Comparison of ENCODE assay signal across 9 mouse cellular contexts in the genomic region with DNA sequence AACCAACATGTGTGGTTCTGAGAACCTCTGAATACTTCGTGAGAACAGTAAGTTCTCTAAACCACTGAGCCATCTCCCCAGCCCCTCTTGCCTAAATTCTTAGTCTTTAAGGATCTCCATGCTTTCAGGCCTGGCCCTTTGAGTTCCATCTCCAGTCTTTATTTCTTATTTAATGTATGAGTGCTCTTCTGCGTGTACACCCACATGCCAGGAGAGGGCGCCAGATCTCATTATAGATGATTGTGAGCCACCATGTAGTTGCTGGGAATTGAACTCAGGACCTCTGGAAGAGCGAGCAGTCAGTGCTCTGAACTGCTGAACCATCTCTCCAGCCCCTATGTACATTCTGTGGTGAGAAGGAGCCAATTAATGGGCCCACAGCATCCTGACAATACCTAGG. TPM values are rescaled to one million over a fixed set of nuclear protein-coding genes. Genes with fewer than 3 reads are reported as not detected.
A peak's percentile ranks its signal among the peaks of the same experiment; 100 is the strongest.
DNase-seq lines count a peak whose midpoint lies in the region; ATAC-seq and TF ChIP-seq lines count a peak whose summit lies in the region.
"Had no signal": no experiment of that assay in that cellular context is flagged by ENCODE, and none has a peak within 500 bp of the region (broad histone marks: within the 10 kb centered on the region; RNA-seq: fewer than 3 reads in every experiment).

No protein-coding gene starts in this region.

- 0 out of 2 replicates have a peak overlapping the region, but pooled peaks have one; percentile 97 for H3K4me2 ChIP-seq in lung, embryonic 14.5 days

- peak; percentile 48 for TF ChIP-seq CTCF in kidney, adult 2 months (conservative IDR thresholded peaks at IDR 0.05; ENCODE audit: insufficient read depth, insufficient read length, low read depth, low read length)
- peak; percentile 59 for TF ChIP-seq CTCF in lung, embryonic 14.5 days (IDR thresholded peaks at IDR 0.05; ENCODE audit: low read depth)

- H3K9me3 ChIP-seq in lung, embryonic 14.5 days (ENCODE audit: low read depth, low read length) = no peaks in the 10 kb centered on the region
- H3K9me3 ChIP-seq: stomach, embryonic 15.5 days had no signal

- no peak overlapping the region for H3K9ac ChIP-seq in lung, embryonic 14.5 days
- H3K9ac ChIP-seq: stomach, embryonic 15.5 days had no signal

- 64% methylated on average over 4 of the region's 4 CpGs for WGBS in kidney, adult 2 months
- WGBS in lung, embryonic 14.5 days = 56% methylated on average over 4 of the region's 4 CpGs

- H3K36me3 ChIP-seq in kidney, adult 2 months (ENCODE audit: control insufficient read depth, insufficient read depth, low read length) = peaks cover 2% of the 10 kb centered on the region
- H3K36me3 ChIP-seq in lung, embryonic 14.5 days (ENCODE audit: insufficient read depth) = peaks cover 26% of the 10 kb centered on the region; the same call in 1 of the 2 replicates

- TF ChIP-seq POLR2A in kidney, adult 2 months (IDR thresholded peaks at IDR 0.05; ENCODE audit: low read depth, low read length) = no peak

- H3K4me3 ChIP-seq in kidney, adult 2 months (ENCODE audit: insufficient read depth, low read depth, low read length) = no peak overlapping the region
- H3K4me3 ChIP-seq in lung, embryonic 14.5 days (ENCODE audit: low read depth, low read length) = no peak overlapping the region

- no peak for ATAC-seq in lung, embryonic 14.5 days (ENCODE audit: insufficient read depth)
- no peak for ATAC-seq in megakaryocyte, adult 5-6 weeks (ENCODE audit: poor library complexity, severe bottlenecking)

- no peaks in the 10 kb centered on the region for H3K27me3 ChIP-seq in kidney, adult 2 months (replicated peaks; ENCODE audit: control insufficient read depth, insufficient read depth, low read length)
- H3K27me3 ChIP-seq in lung, embryonic 14.5 days (ENCODE audit: insufficient read depth, low read length) = no peaks in the 10 kb centered on the region
- H3K27me3 ChIP-seq: stomach, embryonic 15.5 days had no signal

- 0 out of 2 replicates have a peak, but pooled peaks cover 12% of the 10 kb centered on the region for H3K4me1 ChIP-seq in kidney, adult 2 months (ENCODE audit: control insufficient read depth, insufficient read depth, low read length)
- no peaks in the 10 kb centered on the region for H3K4me1 ChIP-seq in lung, embryonic 14.5 days (ENCODE audit: insufficient read depth)

- no peak overlapping the region for H3K27ac ChIP-seq in kidney, adult 2 months (ENCODE audit: insufficient read depth, low read depth, low read length)
- H3K27ac ChIP-seq in lung, embryonic 14.5 days (ENCODE audit: low read depth) = no peak overlapping the region
- H3K27ac ChIP-seq: stomach, embryonic 15.5 days had no signal

- peak; percentile 43 for DNase-seq in kidney, adult 2 months
- DNase-seq in kidney, adult 11 months = no peak
- peak; percentile 66 for DNase-seq in ES-CJ7 (ENCODE audit: low read depth, low spot score)
- peak; percentile 71 for DNase-seq in embryo, embryonic 10.5 days (ENCODE audit: low spot score)
- DNase-seq in lung, embryonic 14.5 days = peak; percentile 63
- DNase-seq in urinary bladder, postnatal 10 days (ENCODE audit: low spot score) = no peak
- no peak for DNase-seq in layer of hippocampus, postnatal 14 days (ENCODE audit: low spot score in 2 of 2)

RNA-seq across cellular contexts. Expression of gene Akr7a5, which starts 2.1 kb away (rescaled TPM):
- 245 and 280 TPM in 2 replicates for polyA plus RNA-seq in kidney, adult 2 months (2012; rRNA removed)
- 87.5 and 101 TPM in 2 replicates for polyA plus RNA-seq in lung, embryonic 14.5 days (2014; fragmentation: Nextera tagmentation; extraction: Ambion mirVana)
- total RNA-seq in megakaryocyte, adult 5-6 weeks (2015) = 3.9 and 4.2 TPM in 2 replicates
- 5.8 and 7.1 TPM in 2 replicates for total RNA-seq in megakaryocyte, adult 5-6 weeks (2017)
- total RNA-seq in layer of hippocampus, postnatal 14 days (2021) = 10 to 100 TPM; 28.2 to 29.7 TPM

RNA-seq across cellular contexts. Expression of gene Pqlc2, which starts 2.1 kb away (rescaled TPM):
- polyA plus RNA-seq in kidney, adult 2 months (2012; rRNA removed) = 63.3 and 71.7 TPM in 2 replicates
- polyA plus RNA-seq in lung, embryonic 14.5 days (2014; fragmentation: Nextera tagmentation; extraction: Ambion mirVana) = 10.5 and 11.0 TPM in 2 replicates
- total RNA-seq in megakaryocyte, adult 5-6 weeks (2015) = 9.8 and 11.1 TPM in 2 replicates
- total RNA-seq in megakaryocyte, adult 5-6 weeks (2017) = 12.8 and 16.1 TPM in 2 replicates
- total RNA-seq in layer of hippocampus, postnatal 14 days (2021) = 10 to 100 TPM; 11.9 to 16.8 TPM

RNA-seq across cellular contexts. Expression of gene Mrto4, which starts 39.7 kb away (rescaled TPM):
- polyA plus RNA-seq in kidney, adult 2 months (2012; rRNA removed) = 16.3 and 21.2 TPM in 2 replicates
- 118 and 136 TPM in 2 replicates for polyA plus RNA-seq in lung, embryonic 14.5 days (2014; fragmentation: Nextera tagmentation; extraction: Ambion mirVana)
- 47.1 and 52.4 TPM in 2 replicates for total RNA-seq in megakaryocyte, adult 5-6 weeks (2015)
- 23.7 and 33.9 TPM in 2 replicates for total RNA-seq in megakaryocyte, adult 5-6 weeks (2017)
- total RNA-seq in layer of hippocampus, postnatal 14 days (2021) = 10 to 100 TPM; 45.7 to 48.2 TPM

RNA-seq across cellular contexts. Expression of gene Emc1, which starts 39.8 kb away (rescaled TPM):
- 29.2 and 31.4 TPM in 2 replicates for polyA plus RNA-seq in kidney, adult 2 months (2012; rRNA removed)
- polyA plus RNA-seq in lung, embryonic 14.5 days (2014; fragmentation: Nextera tagmentation; extraction: Ambion mirVana) = 28.7 and 31.0 TPM in 2 replicates
- total RNA-seq in megakaryocyte, adult 5-6 weeks (2015) = 13.0 and 14.5 TPM in 2 replicates
- total RNA-seq in megakaryocyte, adult 5-6 weeks (2017) = 32.3 and 37.8 TPM in 2 replicates
- 10 to 100 TPM; 83.6 to 88.6 TPM for total RNA-seq in layer of hippocampus, postnatal 14 days (2021)

RNA-seq across cellular contexts. Expression of gene Ubr4, which starts 39.8 kb away (rescaled TPM):
- polyA plus RNA-seq in kidney, adult 2 months (2012; rRNA removed) = 129 and 168 TPM in 2 replicates
- 82.2 and 84.5 TPM in 2 replicates for polyA plus RNA-seq in lung, embryonic 14.5 days (2014; fragmentation: Nextera tagmentation; extraction: Ambion mirVana)
- total RNA-seq in megakaryocyte, adult 5-6 weeks (2015) = 59.0 and 73.3 TPM in 2 replicates
- total RNA-seq in megakaryocyte, adult 5-6 weeks (2017) = 49.1 and 66.8 TPM in 2 replicates
- 100 to 1,000 TPM; 154 to 171 TPM for total RNA-seq in layer of hippocampus, postnatal 14 days (2021)

Comparison
In these comparisons a context has a peak if more than half of its experiments do, and no peak if none do; other contexts are left out.
1. DNase-seq: peak in kidney, adult 2 months (single experiment), ES-CJ7 (single experiment), embryo, embryonic 10.5 days (single experiment) and lung, embryonic 14.5 days (single experiment); none in kidney, adult 11 months (single experiment), urinary bladder, postnatal 10 days (single experiment) and layer of hippocampus, postnatal 14 days (0 of 2).